In genomic region chr4:98520492-98520891, GRCm38 (mm10) we compare ENCODE assay signal across 26 mouse cellular contexts.
"Had no signal": no experiment of that assay in that cellular context is flagged by ENCODE, and none has a peak within 500 bp of the region (broad histone marks: within the 10 kb centered on the region; RNA-seq: fewer than 3 reads in every experiment).

No protein-coding gene starts in this region.

- H3K36me3 ChIP-seq: liver, embryonic 12.5 days had no signal

- H3K4me3 ChIP-seq: gastrocnemius, adult 2 months; heart, embryonic 13.5 days; heart, embryonic 15.5 days; hindbrain, embryonic 13.5 days; hindbrain, embryonic 15.5 days; intestine, embryonic 15.5 days; kidney, embryonic 15.5 days; limb, embryonic 13.5 days; limb, embryonic 15.5 days; liver, embryonic 12.5 days had no signal

- H3K4me1 ChIP-seq: heart, embryonic 13.5 days; heart, embryonic 15.5 days; hindbrain, embryonic 13.5 days; hindbrain, embryonic 15.5 days; intestine, embryonic 15.5 days; kidney, embryonic 15.5 days; limb, embryonic 15.5 days; liver, embryonic 12.5 days had no signal

- ATAC-seq: hindbrain, postnatal 0 days; intestine, embryonic 15.5 days; liver, embryonic 12.5 days had no signal

- H3K9ac ChIP-seq: heart, embryonic 13.5 days; heart, embryonic 15.5 days; hindbrain, embryonic 13.5 days; hindbrain, embryonic 15.5 days; intestine, embryonic 15.5 days; kidney, embryonic 15.5 days; limb, embryonic 13.5 days; limb, embryonic 15.5 days; liver, embryonic 12.5 days; liver, embryonic 14.5 days had no signal

- H3K27ac ChIP-seq: gastrocnemius, adult 2 months; heart, embryonic 13.5 days; heart, embryonic 15.5 days; hindbrain, embryonic 13.5 days; hindbrain, embryonic 15.5 days; hindbrain, postnatal 0 days; intestine, embryonic 15.5 days; kidney, embryonic 15.5 days; kidney, postnatal 0 days; limb, embryonic 13.5 days; limb, embryonic 15.5 days; liver, embryonic 12.5 days; liver, embryonic 14.5 days had no signal

- H3K9me3 ChIP-seq: heart, embryonic 13.5 days; heart, embryonic 15.5 days; hindbrain, embryonic 13.5 days; hindbrain, embryonic 15.5 days; intestine, embryonic 15.5 days; kidney, embryonic 15.5 days; limb, embryonic 13.5 days; limb, embryonic 15.5 days; liver, embryonic 12.5 days had no signal

- H3K4me2 ChIP-seq: heart, embryonic 11.5 days; heart, embryonic 13.5 days; heart, embryonic 15.5 days; hindbrain, embryonic 13.5 days; hindbrain, embryonic 15.5 days; intestine, embryonic 15.5 days; kidney, embryonic 15.5 days; limb, embryonic 13.5 days; limb, embryonic 15.5 days; liver, embryonic 12.5 days had no signal

- DNase-seq: gastrocnemius, adult 2 months; gastrocnemius, postnatal 10 days; gastrocnemius, postnatal 36 days; heart, adult 18-20 months; heart, postnatal 14 days; heart, postnatal 36 days; kidney, adult 11 months; kidney, adult 2 months; kidney, adult 9 months; kidney, postnatal 14 days; kidney, postnatal 36 days; layer of hippocampus, adult 9-11 months; left cerebral cortex, postnatal 4 days had no signal

- H3K27me3 ChIP-seq: heart, embryonic 13.5 days; heart, embryonic 15.5 days; hindbrain, embryonic 13.5 days; hindbrain, embryonic 15.5 days; intestine, embryonic 15.5 days; kidney, embryonic 15.5 days; limb, embryonic 13.5 days; limb, embryonic 15.5 days; liver, embryonic 12.5 days had no signal
